Mouse (Mus musculus) intestine, postnatal 0 days (tissue): ENCODE measurements around the gene Entpd7. TPM values are rescaled to one million over a fixed set of nuclear protein-coding genes. Genes with fewer than 3 reads are reported as not detected.

ENCODE experiments used
- ATAC-seq: fragments of 200-750 bp; cut with Nextera tagmentation; 2 replicates; pipeline ENCODE4 v1.8.0; 2017; ENCODE audit warnings: mild to moderate bottlenecking, moderate TSS enrichment, moderate library complexity
- H3K27ac ChIP-seq: fragments of 300-500 bp; sonication (generic); 2 replicates; pipeline ENCODE4 v1.5.1; 2014; ENCODE audit warnings: mild to moderate bottlenecking, low read depth, low read length, moderate library complexity
- H3K27me3 ChIP-seq: fragments of 300-500 bp; sonication (generic); replicated peaks from 2 replicates; pipeline ENCODE4 v1.6.1; 2014; ENCODE audit warnings: low read length, mixed read lengths; ENCODE audit not compliant: control insufficient read depth, insufficient read depth
- H3K36me3 ChIP-seq: fragments of 300-500 bp; sonication (generic); 2 replicates; pipeline ENCODE4 v1.6.1; 2014; ENCODE audit warnings: mild to moderate bottlenecking, moderate library complexity; ENCODE audit not compliant: control insufficient read depth, insufficient read depth
- H3K4me1 ChIP-seq: fragments of 300-500 bp; sonication (generic); replicated peaks from 2 replicates; pipeline ENCODE4 v1.6.1; 2014; ENCODE audit warnings: antibody characterized with exemption, low read length, mixed read lengths; ENCODE audit not compliant: control insufficient read depth, insufficient read depth
- H3K4me2 ChIP-seq: fragments of 300-500 bp; sonication (generic); replicated peaks from 2 replicates; pipeline ENCODE4 v1.6.1; 2014; ENCODE audit warnings: low read depth, mild to moderate bottlenecking, moderate library complexity
- H3K4me3 ChIP-seq: fragments of 300-500 bp; sonication (generic); 2 replicates; pipeline ENCODE4 v1.5.1; 2014; ENCODE audit warnings: low read depth, low read length
- H3K9ac ChIP-seq: fragments of 300-500 bp; sonication (generic); 2 replicates; pipeline ENCODE4 v1.6.1; 2014; ENCODE audit warnings: mild to moderate bottlenecking, low read depth, low read length
- H3K9me3 ChIP-seq: fragments of 300-500 bp; sonication (generic); 2 replicates; pipeline ENCODE4 v1.6.1; 2016; ENCODE audit warnings: mixed run types; ENCODE audit not compliant: control insufficient read depth
- CTCF ChIP-seq: sonication (generic); IDR thresholded peaks from 2 replicates; pipeline ENCODE4 v1.5.1; 2016; ENCODE audit warnings: low read depth, mild to moderate bottlenecking, control low read depth, antibody characterized with exemption, moderate library complexity
- WGBS: fragments of 180-500 bp; shearing (Covaris S2); extraction: QIAGEN DNeasy Blood & Tissue Kit; methylation state at CpG from one replicate; pipeline ENCODE4 v1.1.7; 2014; 5-methylcytosine and 5-hydroxymethylcytosine counted together
- polyA plus RNA-seq: library from polyadenylated mRNA; unstranded; fragments of >200 nt; fragmentation: Nextera tagmentation; extraction: Ambion mirVana; gene quantifications from 2 replicates; pipeline ENCODE4 v1.2.1, GENCODE M21; 2015

Gene Entpd7
- polyA plus RNA-seq, result 61.5 and 65.2 TPM in 2 replicates

DNA sequence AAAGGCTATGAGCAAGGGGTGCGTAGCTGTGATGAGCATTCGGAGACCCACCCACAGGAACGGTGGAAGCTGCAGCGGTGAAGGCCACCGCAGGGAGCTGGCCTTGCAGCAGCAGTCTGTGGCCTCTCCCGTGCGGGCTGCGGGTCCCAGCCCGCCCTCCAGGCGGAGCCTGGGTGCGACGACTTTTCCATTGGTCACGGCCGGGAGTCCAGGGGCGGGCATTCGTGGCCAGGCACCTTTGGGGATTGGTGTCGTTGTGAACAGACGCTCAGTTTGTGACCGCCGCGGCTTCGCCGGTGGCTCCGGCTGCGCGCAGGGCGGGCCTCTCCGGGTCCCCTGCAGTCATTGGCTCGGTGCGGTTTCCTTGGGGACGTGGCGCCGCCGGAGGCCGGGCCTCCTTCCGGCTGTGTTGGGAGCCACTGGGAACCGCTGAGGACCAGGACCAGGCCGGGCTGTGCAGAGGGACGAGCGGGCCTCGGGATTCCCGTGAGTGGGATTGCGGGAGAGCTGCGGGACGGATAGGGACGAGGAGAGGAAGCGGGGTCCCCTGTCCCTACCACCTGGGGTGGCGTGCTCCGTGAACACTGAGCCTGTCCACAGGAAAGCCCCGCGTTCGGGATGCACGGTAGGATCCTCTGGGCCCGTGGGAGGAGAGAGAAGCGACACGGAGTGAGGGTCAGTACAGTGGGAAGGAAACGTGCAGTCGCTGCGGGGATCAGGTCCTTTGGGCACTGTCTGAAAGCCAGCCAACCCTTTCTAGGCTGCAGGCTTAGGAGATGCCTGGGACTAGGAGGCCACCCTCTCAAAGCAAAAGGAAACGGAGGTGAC lies at the start of gene Entpd7:
Gene Entpd7, plus strand, starts transcription at position 254 of the 828 bp plus-strand sequence.
- no peaks in the 10 kb centered on the region for H3K27me3 ChIP-seq
- H3K4me1 ChIP-seq, result 0 out of 2 replicates have a peak, but pooled peaks cover 4% of the 10 kb centered on the region
- under 1% methylated on average over 60 of the region's 60 CpGs for WGBS
- peak; percentile 76 for TF ChIP-seq CTCF
- peaks cover 8% of the 10 kb centered on the region; the same call in 1 of the 2 replicates for H3K36me3 ChIP-seq
- peak; percentile 98 for ATAC-seq
- H3K27ac ChIP-seq, result peak within 1 kb of the TSS; percentile 87
- peak within 1 kb of the TSS; percentile 78 for H3K4me2 ChIP-seq
- peak within 1 kb of the TSS; percentile 80 for H3K9ac ChIP-seq
- no peaks in the 10 kb centered on the region for H3K9me3 ChIP-seq
- peak within 1 kb of the TSS; percentile 89 for H3K4me3 ChIP-seq

- 51% methylated on average over 11 of the region's 11 CpGs for whole genome bisulfite sequencing
- no peak for ATAC-seq
Measured at GRCm38 (mm10) chr19:43641833-43642232, 47.6 kb upstream of the Entpd7 start.

DNA sequence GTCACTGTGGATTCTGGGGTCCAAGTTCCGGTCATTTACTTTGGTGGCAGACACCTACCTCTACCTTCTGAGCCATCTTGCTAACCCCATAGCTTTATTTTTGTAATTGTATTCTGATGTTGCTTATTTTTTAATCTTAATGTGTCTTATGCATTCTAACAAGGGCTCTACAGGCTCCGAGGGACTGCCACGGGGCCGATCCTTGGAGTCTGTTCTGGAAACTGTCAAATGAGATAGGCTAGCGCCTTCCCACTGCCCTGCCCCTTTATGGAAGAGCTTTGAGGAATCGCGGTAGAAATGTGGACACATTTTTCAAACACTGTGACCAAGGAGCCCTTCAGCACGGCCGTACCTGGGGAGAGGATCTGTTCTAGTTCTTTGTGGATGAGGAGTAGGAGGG lies 46.6 kb upstream of the Entpd7 start:
- no peak overlapping the region for H3K9ac ChIP-seq
- H3K9me3 ChIP-seq, result no peaks in the 10 kb centered on the region
- H3K4me1 ChIP-seq, result no peaks in the 10 kb centered on the region; the same call in 1 of the 2 replicates
- H3K27ac ChIP-seq, result no peak overlapping the region
- H3K27me3 ChIP-seq, result peaks cover 9% of the 10 kb centered on the region; the same call in 1 of the 2 replicates
- H3K4me3 ChIP-seq, result no peak overlapping the region
- H3K4me2 ChIP-seq, result no peak overlapping the region
- no peak for ATAC-seq
- 76% methylated on average over 9 of the region's 9 CpGs for WGBS
- no peaks in the 10 kb centered on the region; the same call in 1 of the 2 replicates for H3K36me3 ChIP-seq
- no peak for TF ChIP-seq CTCF

More at GRCm38 (mm10) chr19:43641833-43642232, 47.6 kb upstream of the Entpd7 start:
- Histone ChIP-seq H3K9me3 (no peaks in the 10 kb centered on the region), H3K9ac (no peak overlapping the region), H3K4me3 (no peak overlapping the region), H3K4me1 (no peaks in the 10 kb centered on the region; the same call in 1 of the 2 replicates), H3K36me3 (no peaks in the 10 kb centered on the region; the same call in 1 of the 2 replicates), H3K27me3 (peaks cover 9% of the 10 kb centered on the region; the same call in 1 of the 2 replicates), H3K27ac (no peak overlapping the region), H3K4me2 (no peak overlapping the region)
- TF ChIP-seq CTCF, result no peak

- no peak overlapping the region for H3K9ac ChIP-seq
- ATAC-seq, result no peak
- no peak overlapping the region for H3K4me2 ChIP-seq
- no peaks in the 10 kb centered on the region for H3K36me3 ChIP-seq
- H3K4me1 ChIP-seq, result no peaks in the 10 kb centered on the region; the same call in 1 of the 2 replicates
- H3K27me3 ChIP-seq, result 0 out of 2 replicates have a peak, but pooled peaks cover 6% of the 10 kb centered on the region
- WGBS, result 91% methylated on average over 9 of the region's 9 CpGs
- no peak overlapping the region for H3K27ac ChIP-seq
- no peak for TF ChIP-seq CTCF
- H3K4me3 ChIP-seq, result no peak overlapping the region
- H3K9me3 ChIP-seq, result no peaks in the 10 kb centered on the region
Measured at GRCm38 (mm10) chr19:43645508-43645907, 44.0 kb upstream of the Entpd7 start.

GRCm38 (mm10) chr19:43646852-43647251 lies 42.6 kb upstream of the Entpd7 start:
- 49% methylated on average over 7 of the region's 7 CpGs for WGBS
- no peak overlapping the region for H3K27ac ChIP-seq
- H3K27me3 ChIP-seq, result 0 out of 2 replicates have a peak, but pooled peaks cover 4% of the 10 kb centered on the region
- no peak for ATAC-seq
- H3K36me3 ChIP-seq, result no peaks in the 10 kb centered on the region
- H3K9me3 ChIP-seq, result no peaks in the 10 kb centered on the region
- no peak overlapping the region for H3K4me3 ChIP-seq
- no peak overlapping the region for H3K4me2 ChIP-seq
- no peak overlapping the region for H3K9ac ChIP-seq
- H3K4me1 ChIP-seq, result no peaks in the 10 kb centered on the region; the same call in 1 of the 2 replicates
- TF ChIP-seq CTCF, result no peak

GRCm38 (mm10) chr19:43647261-43647660 lies 42.2 kb upstream of the Entpd7 start:
- no peaks in the 10 kb centered on the region for H3K9me3 ChIP-seq
- H3K27ac ChIP-seq, result no peak overlapping the region
- H3K4me3 ChIP-seq, result no peak overlapping the region
- H3K9ac ChIP-seq, result no peak overlapping the region
- 0 out of 2 replicates have a peak, but pooled peaks cover 4% of the 10 kb centered on the region for H3K27me3 ChIP-seq
- 79% methylated on average over 9 of the region's 9 CpGs for WGBS
- H3K4me2 ChIP-seq, result no peak overlapping the region
- H3K4me1 ChIP-seq, result no peaks in the 10 kb centered on the region; the same call in 1 of the 2 replicates
- no peak for TF ChIP-seq CTCF
- ATAC-seq, result no peak
- no peaks in the 10 kb centered on the region for H3K36me3 ChIP-seq
